Mouse (Mus musculus): ENCODE measurements around the gene Pbxip1. TPM values are rescaled to one million over a fixed set of nuclear protein-coding genes. Genes with fewer than 3 reads are reported as not detected.

Pbxip1 gene
- total RNA-seq, 2 experiments from 2014 or later = 37.5 to 38.6 TPM

GRCm38 (mm10) chr3:89472280-89472679 is 35.8 kb downstream of the Pbxip1 start:
- intact Hi-C loops (cut with DNase I) = no loop called here
- DNase-seq (ENCODE audit: low spot score in 2 of 2) = no peak

GRCm38 (mm10) chr3:89473838-89474237 is 37.3 kb downstream of the Pbxip1 start:
- no peak for DNase-seq (ENCODE audit: low spot score in 2 of 2)
- intact Hi-C loops (cut with DNase I) = no loop called here

- no peak for DNase-seq (ENCODE audit: low spot score in 2 of 2)
- intact Hi-C loops (cut with DNase I) = no loop called here
These were observed 42.5 kb downstream of the Pbxip1 start for GRCm38 (mm10) chr3:89479055-89479454.

GRCm38 (mm10) chr3:89481488-89481887 is 45.0 kb downstream of the Pbxip1 start:
- intact Hi-C loops (cut with DNase I) = no loop called here
- DNase-seq (ENCODE audit: low spot score in 2 of 2) = no peak

GRCm38 (mm10) chr3:89482249-89482648 is 45.7 kb downstream of the Pbxip1 start:
- intact Hi-C loops (cut with DNase I) = no loop called here
- DNase-seq (ENCODE audit: low spot score in 2 of 2) = no peak

- intact Hi-C loops (cut with DNase I) = loop anchor here (2.0 to 5.0 kb wide), 3 partner anchors 26 to 108 kb away; no protein-coding TSS in a partner anchor
- DNase-seq (ENCODE audit: low spot score in 2 of 2) = peak; percentile 44 to 55
These were observed 48.4 kb downstream of the Pbxip1 start for GRCm38 (mm10) chr3:89484766-89485524.

- intact Hi-C loops (cut with DNase I) = loop anchor here (2.0 to 5.0 kb wide), 2 partner anchors 109 to 169 kb away; no protein-coding TSS in a partner anchor
- no peak for DNase-seq (ENCODE audit: low spot score in 2 of 2)
These were observed 49.6 kb downstream of the Pbxip1 start for GRCm38 (mm10) chr3:89486111-89486510.

- no peak for DNase-seq (ENCODE audit: low spot score in 2 of 2)
- intact Hi-C loops (cut with DNase I) = loop anchor here (2.0 to 5.0 kb wide), 2 partner anchors 110 to 170 kb away; no protein-coding TSS in a partner anchor
These were observed 50.6 kb downstream of the Pbxip1 start for GRCm38 (mm10) chr3:89486916-89487702.

GRCm38 (mm10) chr3:89490790-89491189 is 54.3 kb downstream of the Pbxip1 start:
- intact Hi-C loops (cut with DNase I) = no loop called here
- no peak for DNase-seq (ENCODE audit: low spot score in 2 of 2)

- DNase-seq (ENCODE audit: low spot score in 2 of 2) = no peak
- intact Hi-C loops (cut with DNase I) = no loop called here
These were observed 55.1 kb downstream of the Pbxip1 start for GRCm38 (mm10) chr3:89491559-89491958.

GRCm38 (mm10) chr3:89492701-89493151 is 56.2 kb downstream of the Pbxip1 start:
- intact Hi-C loops (cut with DNase I) = no loop called here
- no peak for DNase-seq (ENCODE audit: low spot score in 2 of 2)

- no peak for DNase-seq (ENCODE audit: low spot score in 2 of 2)
- intact Hi-C loops (cut with DNase I) = no loop called here
These were observed 58.1 kb downstream of the Pbxip1 start for GRCm38 (mm10) chr3:89494630-89495029.

GRCm38 (mm10) chr3:89496366-89496765 is 59.9 kb downstream of the Pbxip1 start:
- intact Hi-C loops (cut with DNase I) = no loop called here
- no peak for DNase-seq (ENCODE audit: low spot score in 2 of 2)

GRCm38 (mm10) chr3:89499696-89500095 is 63.2 kb downstream of the Pbxip1 start:
- intact Hi-C loops (cut with DNase I) = no loop called here

More at GRCm38 (mm10) chr3:89499696-89500095, 63.2 kb downstream of the Pbxip1 start:
- no peak for DNase-seq (ENCODE audit: low spot score in 2 of 2)

Other genes with a start within 250 kb of the Pbxip1 start
- gene Gba, start 233.8 kb upstream of the Pbxip1 start, total RNA-seq (2021) = 10 to 100 TPM; 66.5 to 67.7 TPM
- gene Thbs3, start 221.5 kb upstream of the Pbxip1 start, total RNA-seq (2021) = 10 to 100 TPM; 23.6 to 26.5 TPM
- 10 to 100 TPM; 89.5 to 94.5 TPM for gene Mtx1, start 209.6 kb upstream of the Pbxip1 start, total RNA-seq (2021)
- gene Muc1, start 207.6 kb upstream of the Pbxip1 start, total RNA-seq (2021) = 1 to 10 TPM in 1 of 2 experiments, under 1 TPM in 1; 0.80 to 1.2 TPM
- 10 to 100 TPM; 69.2 to 69.4 TPM for gene Krtcap2, start 190.7 kb upstream of the Pbxip1 start, total RNA-seq (2021)
- 10 to 100 TPM; 89.8 to 94.3 TPM for gene Trim46, start 190.4 kb upstream of the Pbxip1 start, total RNA-seq (2021)
- gene Dpm3, start 177.3 kb upstream of the Pbxip1 start, total RNA-seq (2021) = 10 to 100 TPM; 47.8 to 48.1 TPM
- 10 to 100 TPM; 32.1 to 37.4 TPM for gene Slc50a1, start 166.1 kb upstream of the Pbxip1 start, total RNA-seq (2021)
- gene Efna1, start 155.6 kb upstream of the Pbxip1 start, total RNA-seq (2021) = 1 to 10 TPM; 4.1 to 5.2 TPM
- gene Efna3, start 113.7 kb upstream of the Pbxip1 start, total RNA-seq (2021) = 10 to 100 TPM; 51.3 to 56.8 TPM
- under 1 TPM; 0.27 to 0.37 TPM for gene Efna4, start 98.7 kb upstream of the Pbxip1 start, total RNA-seq (2021)
- gene Adam15, start 86.7 kb upstream of the Pbxip1 start, total RNA-seq (2021) = 100 to 1,000 TPM; 101 to 105 TPM
- gene Dcst2, start 74.7 kb upstream of the Pbxip1 start, total RNA-seq (2021) = under 1 TPM in 1 of 2 experiments, not detected in 1; 0.32 TPM
- not detected for gene Dcst1, start 71.5 kb upstream of the Pbxip1 start, total RNA-seq (2021)
- 10 to 100 TPM; 11.9 to 14.8 TPM for gene Zbtb7b, start 41.9 kb upstream of the Pbxip1 start, total RNA-seq (2021)
- 1 to 10 TPM in 1 of 2 experiments, not detected in 1; 3.0 TPM for gene Lenep, start 33.9 kb upstream of the Pbxip1 start, total RNA-seq (2021)
- 10 to 100 TPM; 32.6 to 32.9 TPM for gene Flad1, start 24.8 kb upstream of the Pbxip1 start, total RNA-seq (2021)
- gene Cks1b, start 18.3 kb upstream of the Pbxip1 start, total RNA-seq (2021) = 1 to 10 TPM; 1.9 to 3.1 TPM
- 10 to 100 TPM; 10.7 to 14.6 TPM for gene Shc1, start 18.3 kb upstream of the Pbxip1 start, total RNA-seq (2021)
- gene Pygo2, start 6.5 kb upstream of the Pbxip1 start, total RNA-seq (2021) = 10 to 100 TPM; 51.6 to 60.2 TPM
- gene Pmvk, start 17.8 kb downstream of the Pbxip1 start, total RNA-seq (2021) = 10 to 100 TPM; 31.0 to 33.1 TPM
- gene Kcnn3, start 83.5 kb downstream of the Pbxip1 start, total RNA-seq (2021) = 10 to 100 TPM; 20.3 to 22.8 TPM

All from left cerebral cortex, postnatal 25 days (tissue).